Mouse (Mus musculus): ENCODE measurements around the gene Nfkbiz. TPM values are rescaled to one million over a fixed set of nuclear protein-coding genes. Genes with fewer than 3 reads are reported as not detected.

Nfkbiz gene
- total RNA-seq, 1 experiment from 2014 or later: 84.1 TPM

- ATAC-seq (replicated peaks in 1 of 2; ENCODE audit: insufficient read depth in 1 of 2, low FRiP score in 2 of 2, low TSS enrichment in 1 of 2, low read depth in 1 of 2, poor library complexity in 2 of 2, severe bottlenecking in 2 of 2): no peak
These were observed 22.3 kb downstream of the Nfkbiz start for GRCm38 (mm10) chr16:55816202-55816941.

GRCm38 (mm10) chr16:55815466-55815865 lies 23.2 kb downstream of the Nfkbiz start:
- ATAC-seq (replicated peaks in 1 of 2; ENCODE audit: insufficient read depth in 1 of 2, low FRiP score in 2 of 2, low TSS enrichment in 1 of 2, low read depth in 1 of 2, poor library complexity in 2 of 2, severe bottlenecking in 2 of 2): no peak

GRCm38 (mm10) chr16:55814686-55815085 lies 24.0 kb downstream of the Nfkbiz start:
- no peak for ATAC-seq (replicated peaks in 1 of 2; ENCODE audit: insufficient read depth in 1 of 2, low FRiP score in 2 of 2, low TSS enrichment in 1 of 2, low read depth in 1 of 2, poor library complexity in 2 of 2, severe bottlenecking in 2 of 2)

GRCm38 (mm10) chr16:55813916-55814315 lies 24.8 kb downstream of the Nfkbiz start:
- no peak for ATAC-seq (replicated peaks in 1 of 2; ENCODE audit: insufficient read depth in 1 of 2, low FRiP score in 2 of 2, low TSS enrichment in 1 of 2, low read depth in 1 of 2, poor library complexity in 2 of 2, severe bottlenecking in 2 of 2)

- peak; percentile 44 to 63; a peak in 3 of 4 replicates for ATAC-seq (replicated peaks in 1 of 2; ENCODE audit: insufficient read depth in 1 of 2, low FRiP score in 2 of 2, low TSS enrichment in 1 of 2, low read depth in 1 of 2, poor library complexity in 2 of 2, severe bottlenecking in 2 of 2)
These were observed 26.9 kb downstream of the Nfkbiz start for GRCm38 (mm10) chr16:55811792-55812191.

- ATAC-seq (replicated peaks in 1 of 2; ENCODE audit: insufficient read depth in 1 of 2, low FRiP score in 2 of 2, low TSS enrichment in 1 of 2, low read depth in 1 of 2, poor library complexity in 2 of 2, severe bottlenecking in 2 of 2): peak in 1 of 2 experiments; percentile 5; a peak in 1 of 4 replicates
These were observed 28.8 kb downstream of the Nfkbiz start for GRCm38 (mm10) chr16:55809779-55810514.

- 0 out of 4 replicates have a peak, but pooled peaks of 1 of the 2 experiments have one; percentile 10 for ATAC-seq (replicated peaks in 1 of 2; ENCODE audit: insufficient read depth in 1 of 2, low FRiP score in 2 of 2, low TSS enrichment in 1 of 2, low read depth in 1 of 2, poor library complexity in 2 of 2, severe bottlenecking in 2 of 2)
These were observed 29.4 kb downstream of the Nfkbiz start for GRCm38 (mm10) chr16:55809345-55809744.

- no peak for ATAC-seq (replicated peaks in 1 of 2; ENCODE audit: insufficient read depth in 1 of 2, low FRiP score in 2 of 2, low TSS enrichment in 1 of 2, low read depth in 1 of 2, poor library complexity in 2 of 2, severe bottlenecking in 2 of 2)
These were observed 31.2 kb downstream of the Nfkbiz start for GRCm38 (mm10) chr16:55807505-55807932.

GRCm38 (mm10) chr16:55804799-55805198 lies 33.9 kb downstream of the Nfkbiz start:
- ATAC-seq (replicated peaks in 1 of 2; ENCODE audit: insufficient read depth in 1 of 2, low FRiP score in 2 of 2, low TSS enrichment in 1 of 2, low read depth in 1 of 2, poor library complexity in 2 of 2, severe bottlenecking in 2 of 2): no peak

GRCm38 (mm10) chr16:55801629-55802028 lies 37.1 kb downstream of the Nfkbiz start:
- ATAC-seq (replicated peaks in 1 of 2; ENCODE audit: insufficient read depth in 1 of 2, low FRiP score in 2 of 2, low TSS enrichment in 1 of 2, low read depth in 1 of 2, poor library complexity in 2 of 2, severe bottlenecking in 2 of 2): peak in 1 of 2 experiments; percentile 41; a peak in 1 of 4 replicates

- peak; percentile 67 to 71; a peak in 3 of 4 replicates for ATAC-seq (replicated peaks in 1 of 2; ENCODE audit: insufficient read depth in 1 of 2, low FRiP score in 2 of 2, low TSS enrichment in 1 of 2, low read depth in 1 of 2, poor library complexity in 2 of 2, severe bottlenecking in 2 of 2)
These were observed 39.9 kb downstream of the Nfkbiz start for GRCm38 (mm10) chr16:55798845-55799244.

GRCm38 (mm10) chr16:55790326-55790725 lies 48.4 kb downstream of the Nfkbiz start:
- peak in 1 of 2 experiments; percentile 43; a peak in 1 of 4 replicates for ATAC-seq (replicated peaks in 1 of 2; ENCODE audit: insufficient read depth in 1 of 2, low FRiP score in 2 of 2, low TSS enrichment in 1 of 2, low read depth in 1 of 2, poor library complexity in 2 of 2, severe bottlenecking in 2 of 2)

- ATAC-seq (replicated peaks in 1 of 2; ENCODE audit: insufficient read depth in 1 of 2, low FRiP score in 2 of 2, low TSS enrichment in 1 of 2, low read depth in 1 of 2, poor library complexity in 2 of 2, severe bottlenecking in 2 of 2): no peak
These were observed 49.4 kb downstream of the Nfkbiz start for GRCm38 (mm10) chr16:55789291-55789690.

- no peak; a peak in 1 of 4 replicates for ATAC-seq (replicated peaks in 1 of 2; ENCODE audit: insufficient read depth in 1 of 2, low FRiP score in 2 of 2, low TSS enrichment in 1 of 2, low read depth in 1 of 2, poor library complexity in 2 of 2, severe bottlenecking in 2 of 2)
These were observed 50.0 kb downstream of the Nfkbiz start for GRCm38 (mm10) chr16:55788671-55789070.

- ATAC-seq (replicated peaks in 1 of 2; ENCODE audit: insufficient read depth in 1 of 2, low FRiP score in 2 of 2, low TSS enrichment in 1 of 2, low read depth in 1 of 2, poor library complexity in 2 of 2, severe bottlenecking in 2 of 2): no peak; a peak in 1 of 4 replicates
These were observed 51.2 kb downstream of the Nfkbiz start for GRCm38 (mm10) chr16:55787385-55788072.

- no peak for ATAC-seq (replicated peaks in 1 of 2; ENCODE audit: insufficient read depth in 1 of 2, low FRiP score in 2 of 2, low TSS enrichment in 1 of 2, low read depth in 1 of 2, poor library complexity in 2 of 2, severe bottlenecking in 2 of 2)
These were observed 54.3 kb downstream of the Nfkbiz start for GRCm38 (mm10) chr16:55784379-55784778.

GRCm38 (mm10) chr16:55783923-55784322 lies 54.8 kb downstream of the Nfkbiz start:
- no peak for ATAC-seq (replicated peaks in 1 of 2; ENCODE audit: insufficient read depth in 1 of 2, low FRiP score in 2 of 2, low TSS enrichment in 1 of 2, low read depth in 1 of 2, poor library complexity in 2 of 2, severe bottlenecking in 2 of 2)

- no peak for ATAC-seq (replicated peaks in 1 of 2; ENCODE audit: insufficient read depth in 1 of 2, low FRiP score in 2 of 2, low TSS enrichment in 1 of 2, low read depth in 1 of 2, poor library complexity in 2 of 2, severe bottlenecking in 2 of 2)
These were observed 55.8 kb downstream of the Nfkbiz start for GRCm38 (mm10) chr16:55782911-55783310.

Data from hematopoietic stem cell, adult 5-6 weeks (primary cell).